Mouse (Mus musculus): Measurements from ENCODE around the gene Uhrf1bp1.

- TF ChIP-seq CTCF (IDR thresholded peaks at IDR 0.05; ENCODE audit: low read depth, low read length) (no peak), TAL1 (conservative IDR thresholded peaks at IDR 0.05; ENCODE audit: low read depth, low read length) (no peak), GATA1 (IDR thresholded peaks at IDR 0.05; ENCODE audit: borderline replicate concordance, low read length) (no peak)
Measured at GRCm38 (mm10) chr17:27866737-27867136, 10.5 kb downstream of the Uhrf1bp1 start.

Data from G1E (cell line).